Mouse (Mus musculus) heart, adult 11 months (tissue): Measurements from ENCODE around the gene 1700001C19Rik.

Source experiments
- DNase-seq: peaks from one replicate; pipeline ENCODE4 v3.0.0; 2022

The 1700001C19Rik gene

GRCm38 (mm10) chr17:47461688-47462087 lies 24.5 kb upstream of the 1700001C19Rik start:
- DNase-seq, result peak; percentile 74

- DNase-seq, result peak; percentile 80
These were observed 22.3 kb upstream of the 1700001C19Rik start for GRCm38 (mm10) chr17:47459341-47459919.

- DNase-seq, result peak; percentile 68
These were observed 21.8 kb upstream of the 1700001C19Rik start for GRCm38 (mm10) chr17:47458936-47459335.

GRCm38 (mm10) chr17:47458310-47458709 lies 21.1 kb upstream of the 1700001C19Rik start:
- DNase-seq, result peak; percentile 83

GRCm38 (mm10) chr17:47454675-47455074 lies 17.5 kb upstream of the 1700001C19Rik start:
- peak; percentile 92 for DNase-seq

GRCm38 (mm10) chr17:47452886-47453285 lies 15.7 kb upstream of the 1700001C19Rik start:
- peak; percentile 87 for DNase-seq

GRCm38 (mm10) chr17:47450880-47451565 lies 13.8 kb upstream of the 1700001C19Rik start:
- peak; percentile 85 for DNase-seq

- peak; percentile 81 for DNase-seq
These were observed 13.1 kb upstream of the 1700001C19Rik start for GRCm38 (mm10) chr17:47450239-47450638.

- peak; percentile 86 for DNase-seq
These were observed 12.3 kb upstream of the 1700001C19Rik start for GRCm38 (mm10) chr17:47449432-47449831.

GRCm38 (mm10) chr17:47448523-47449372 lies 11.6 kb upstream of the 1700001C19Rik start:
- DNase-seq, result peak; percentile 82

GRCm38 (mm10) chr17:47446561-47446960 lies 9.4 kb upstream of the 1700001C19Rik start:
- DNase-seq, result no peak

GRCm38 (mm10) chr17:47446025-47446424 lies 8.8 kb upstream of the 1700001C19Rik start:
- no peak for DNase-seq

- DNase-seq, result no peak
These were observed 8.3 kb upstream of the 1700001C19Rik start for GRCm38 (mm10) chr17:47445518-47445917.

GRCm38 (mm10) chr17:47444113-47444512 lies 6.9 kb upstream of the 1700001C19Rik start:
- DNase-seq, result peak; percentile 69

GRCm38 (mm10) chr17:47442271-47442670 lies 5.1 kb upstream of the 1700001C19Rik start:
- DNase-seq, result no peak

GRCm38 (mm10) chr17:47441296-47442051 lies 4.3 kb upstream of the 1700001C19Rik start:
- peak; percentile 70 for DNase-seq

- no peak for DNase-seq
These were observed 3.2 kb upstream of the 1700001C19Rik start for GRCm38 (mm10) chr17:47440359-47440890.

- no peak for DNase-seq
These were observed 2.3 kb upstream of the 1700001C19Rik start for GRCm38 (mm10) chr17:47439396-47440028.

GRCm38 (mm10) chr17:47438611-47439010 lies 1.4 kb upstream of the 1700001C19Rik start:
- no peak for DNase-seq

- no peak for DNase-seq
These were observed 845 bp downstream of the 1700001C19Rik start, which contains the start of gene AI661453 for GRCm38 (mm10) chr17:47436156-47436906. Gene AI661453 (plus strand): TSS chr17:47436615.

- no peak for DNase-seq
These were observed 6.4 kb downstream of the 1700001C19Rik start for GRCm38 (mm10) chr17:47430815-47431214.
